Mouse (Mus musculus): ENCODE results near the gene Met. TPM values are rescaled to one million over a fixed set of nuclear protein-coding genes. Genes with fewer than 3 reads are reported as not detected.

Met gene
- polyA plus RNA-seq, 1 experiment from 2014 or later, result 1.9 TPM

GRCm38 (mm10) chr6:17485244-17485643, 21.6 kb downstream of the Met start:
- ATAC-seq (ENCODE audit: low FRiP score) (no peak), DNase-seq (ENCODE audit: low spot score) (no peak)
- Histone ChIP-seq H3K9me3 (ENCODE audit: control insufficient read depth, low read length) (no peaks in the 10 kb centered on the region), H3K4me2 (replicated peaks; ENCODE audit: low read depth, low read length) (no peak overlapping the region), H3K36me3 (ENCODE audit: control insufficient read depth, insufficient read depth, low read length) (no peaks in the 10 kb centered on the region), H3K9ac (ENCODE audit: low read depth, low read length) (no peak overlapping the region), H3K27me3 (ENCODE audit: control insufficient read depth, insufficient read depth, low read length) (no peaks in the 10 kb centered on the region), H3K4me3 (ENCODE audit: low read depth, low read length) (no peak overlapping the region), H3K4me1 (replicated peaks; ENCODE audit: control insufficient read depth, insufficient read depth, low read length) (no peaks in the 10 kb centered on the region), H3K27ac (ENCODE audit: low read depth, low read length) (no peak overlapping the region)
- 88% methylated on average over 5 of the region's 5 CpGs for WGBS

DNA sequence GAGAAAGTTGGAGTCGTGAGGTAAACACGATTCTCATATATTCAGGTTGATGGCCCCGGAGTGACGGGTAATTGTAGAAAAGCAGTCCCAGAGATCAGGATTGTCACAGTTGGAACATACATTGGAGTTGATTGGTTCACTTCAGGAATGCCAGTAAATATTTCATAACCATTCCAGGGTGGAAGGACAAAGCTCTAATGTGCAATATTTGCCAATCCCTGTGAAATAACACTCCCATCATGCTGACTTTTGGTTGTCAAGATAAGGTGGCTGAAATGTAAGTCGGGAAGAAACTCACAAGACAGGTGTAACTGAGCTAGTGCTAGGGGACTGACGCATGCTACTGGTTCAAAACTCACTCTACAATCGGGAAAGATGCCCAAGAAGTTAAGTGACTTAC, 22.2 kb downstream of the Met start:
- Histone ChIP-seq H3K4me1 (replicated peaks; ENCODE audit: control insufficient read depth, insufficient read depth, low read length) (no peaks in the 10 kb centered on the region), H3K9ac (ENCODE audit: low read depth, low read length) (no peak overlapping the region), H3K27ac (ENCODE audit: low read depth, low read length) (no peak overlapping the region), H3K27me3 (ENCODE audit: control insufficient read depth, insufficient read depth, low read length) (no peaks in the 10 kb centered on the region), H3K4me3 (ENCODE audit: low read depth, low read length) (no peak overlapping the region), H3K9me3 (ENCODE audit: control insufficient read depth, low read length) (no peaks in the 10 kb centered on the region), H3K36me3 (ENCODE audit: control insufficient read depth, insufficient read depth, low read length) (no peaks in the 10 kb centered on the region), H3K4me2 (replicated peaks; ENCODE audit: low read depth, low read length) (no peak overlapping the region)
- WGBS, result 96% methylated on average over 7 of the region's 7 CpGs
- DNase-seq (ENCODE audit: low spot score), result no peak
- ATAC-seq (ENCODE audit: low FRiP score), result no peak

GRCm38 (mm10) chr6:17488291-17488817, 24.8 kb downstream of the Met start:
- Histone ChIP-seq H3K4me3 (ENCODE audit: low read depth, low read length) (no peak overlapping the region), H3K9ac (ENCODE audit: low read depth, low read length) (no peak overlapping the region), H3K9me3 (ENCODE audit: control insufficient read depth, low read length) (no peaks in the 10 kb centered on the region), H3K36me3 (ENCODE audit: control insufficient read depth, insufficient read depth, low read length) (no peaks in the 10 kb centered on the region), H3K4me1 (replicated peaks; ENCODE audit: control insufficient read depth, insufficient read depth, low read length) (no peaks in the 10 kb centered on the region), H3K27me3 (ENCODE audit: control insufficient read depth, insufficient read depth, low read length) (no peaks in the 10 kb centered on the region), H3K27ac (ENCODE audit: low read depth, low read length) (no peak overlapping the region), H3K4me2 (replicated peaks; ENCODE audit: low read depth, low read length) (no peak overlapping the region)
- 73% methylated on average over 2 of the region's 2 CpGs for WGBS
- no peak for ATAC-seq (ENCODE audit: low FRiP score)
- DNase-seq (ENCODE audit: low spot score), result no peak

- WGBS, result 63% methylated on average over 2 of the region's 2 CpGs
- no peaks in the 10 kb centered on the region for H3K9me3 ChIP-seq (ENCODE audit: control insufficient read depth, low read length)
Measured at GRCm38 (mm10) chr6:17490786-17491185, 27.2 kb downstream of the Met start.

DNA sequence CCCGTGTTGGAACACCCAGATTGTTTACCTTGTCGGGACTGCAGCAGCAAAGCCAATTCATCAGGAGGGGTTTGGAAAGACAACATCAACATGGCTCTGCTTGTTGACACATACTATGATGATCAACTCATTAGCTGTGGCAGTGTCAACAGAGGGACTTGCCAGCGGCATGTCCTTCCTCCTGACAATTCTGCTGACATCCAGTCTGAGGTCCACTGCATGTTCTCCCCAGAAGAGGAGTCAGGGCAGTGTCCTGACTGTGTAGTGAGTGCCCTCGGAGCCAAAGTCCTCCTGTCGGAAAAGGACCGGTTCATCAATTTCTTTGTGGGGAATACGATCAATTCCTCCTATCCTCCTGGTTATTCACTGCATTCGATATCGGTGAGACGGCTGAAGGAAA, 27.9 kb downstream of the Met start:
- no peak for ATAC-seq (ENCODE audit: low FRiP score)
- WGBS, result 83% methylated on average over 10 of the region's 10 CpGs
- Histone ChIP-seq H3K36me3 (ENCODE audit: control insufficient read depth, insufficient read depth, low read length) (no peaks in the 10 kb centered on the region), H3K9ac (ENCODE audit: low read depth, low read length) (no peak overlapping the region), H3K27ac (ENCODE audit: low read depth, low read length) (no peak overlapping the region), H3K9me3 (ENCODE audit: control insufficient read depth, low read length) (no peaks in the 10 kb centered on the region), H3K4me3 (ENCODE audit: low read depth, low read length) (no peak overlapping the region), H3K27me3 (ENCODE audit: control insufficient read depth, insufficient read depth, low read length) (no peaks in the 10 kb centered on the region), H3K4me2 (replicated peaks; ENCODE audit: low read depth, low read length) (no peak overlapping the region), H3K4me1 (replicated peaks; ENCODE audit: control insufficient read depth, insufficient read depth, low read length) (no peaks in the 10 kb centered on the region)
- no peak for DNase-seq (ENCODE audit: low spot score)

More at GRCm38 (mm10) chr6:17490786-17491185, 27.2 kb downstream of the Met start:
- Histone ChIP-seq H3K4me3 (ENCODE audit: low read depth, low read length) (no peak overlapping the region), H3K27me3 (ENCODE audit: control insufficient read depth, insufficient read depth, low read length) (no peaks in the 10 kb centered on the region), H3K27ac (ENCODE audit: low read depth, low read length) (no peak overlapping the region), H3K4me2 (replicated peaks; ENCODE audit: low read depth, low read length) (no peak overlapping the region), H3K9ac (ENCODE audit: low read depth, low read length) (no peak overlapping the region), H3K36me3 (ENCODE audit: control insufficient read depth, insufficient read depth, low read length) (no peaks in the 10 kb centered on the region), H3K4me1 (replicated peaks; ENCODE audit: control insufficient read depth, insufficient read depth, low read length) (no peaks in the 10 kb centered on the region)
- ATAC-seq (ENCODE audit: low FRiP score) (no peak), DNase-seq (ENCODE audit: low spot score) (no peak)

GRCm38 (mm10) chr6:17492062-17492461, 28.5 kb downstream of the Met start:
- WGBS, result 89% methylated on average over 8 of the region's 8 CpGs
- Histone ChIP-seq H3K9ac (ENCODE audit: low read depth, low read length) (no peak overlapping the region), H3K4me1 (replicated peaks; ENCODE audit: control insufficient read depth, insufficient read depth, low read length) (no peaks in the 10 kb centered on the region), H3K36me3 (ENCODE audit: control insufficient read depth, insufficient read depth, low read length) (no peaks in the 10 kb centered on the region), H3K27me3 (ENCODE audit: control insufficient read depth, insufficient read depth, low read length) (no peaks in the 10 kb centered on the region), H3K4me3 (ENCODE audit: low read depth, low read length) (no peak overlapping the region), H3K9me3 (ENCODE audit: control insufficient read depth, low read length) (no peaks in the 10 kb centered on the region), H3K4me2 (replicated peaks; ENCODE audit: low read depth, low read length) (no peak overlapping the region), H3K27ac (ENCODE audit: low read depth, low read length) (no peak overlapping the region)
- ATAC-seq (ENCODE audit: low FRiP score), result no peak
- DNase-seq (ENCODE audit: low spot score), result no peak

DNA sequence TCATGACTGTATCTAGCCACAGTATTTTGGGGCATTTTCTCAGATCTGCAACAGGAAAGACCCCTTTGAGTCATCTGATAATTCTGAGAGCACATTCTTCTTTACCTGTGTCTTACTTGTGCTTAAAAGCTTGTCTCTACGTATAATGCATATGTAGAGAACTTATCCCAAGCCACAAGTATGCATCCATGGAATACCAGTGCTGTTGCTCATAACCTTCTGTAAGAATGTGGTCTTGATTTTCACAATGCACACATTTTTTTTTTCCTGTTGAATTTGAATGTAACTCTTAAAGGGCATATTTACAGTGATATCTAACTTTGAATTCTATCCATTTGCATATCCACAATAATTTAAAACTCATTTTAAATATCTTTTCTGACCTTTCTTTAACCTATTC, 31.8 kb downstream of the Met start:
- Histone ChIP-seq H3K4me2 (replicated peaks; ENCODE audit: low read depth, low read length) (no peak overlapping the region), H3K36me3 (ENCODE audit: control insufficient read depth, insufficient read depth, low read length) (no peaks in the 10 kb centered on the region), H3K9ac (ENCODE audit: low read depth, low read length) (no peak overlapping the region), H3K4me1 (replicated peaks; ENCODE audit: control insufficient read depth, insufficient read depth, low read length) (no peaks in the 10 kb centered on the region), H3K4me3 (ENCODE audit: low read depth, low read length) (no peak overlapping the region), H3K27me3 (ENCODE audit: control insufficient read depth, insufficient read depth, low read length) (no peaks in the 10 kb centered on the region), H3K27ac (ENCODE audit: low read depth, low read length) (no peak overlapping the region), H3K9me3 (ENCODE audit: control insufficient read depth, low read length) (no peaks in the 10 kb centered on the region)
- 98% methylated on average over 1 of the region's 1 CpGs for WGBS
- ATAC-seq (ENCODE audit: low FRiP score) (no peak), DNase-seq (ENCODE audit: low spot score) (no peak)

- Histone ChIP-seq H3K4me1 (replicated peaks; ENCODE audit: control insufficient read depth, insufficient read depth, low read length) (no peaks in the 10 kb centered on the region), H3K27me3 (ENCODE audit: control insufficient read depth, insufficient read depth, low read length) (no peaks in the 10 kb centered on the region), H3K4me3 (ENCODE audit: low read depth, low read length) (no peak overlapping the region), H3K9me3 (ENCODE audit: control insufficient read depth, low read length) (no peaks in the 10 kb centered on the region), H3K27ac (ENCODE audit: low read depth, low read length) (no peak overlapping the region), H3K9ac (ENCODE audit: low read depth, low read length) (no peak overlapping the region), H3K4me2 (replicated peaks; ENCODE audit: low read depth, low read length) (no peak overlapping the region), H3K36me3 (ENCODE audit: control insufficient read depth, insufficient read depth, low read length) (no peaks in the 10 kb centered on the region)
- 62% methylated on average over 4 of the region's 4 CpGs for WGBS
- DNase-seq (ENCODE audit: low spot score) (no peak), ATAC-seq (ENCODE audit: low FRiP score) (no peak)
Measured at GRCm38 (mm10) chr6:17497366-17497765, 33.8 kb downstream of the Met start.

DNA sequence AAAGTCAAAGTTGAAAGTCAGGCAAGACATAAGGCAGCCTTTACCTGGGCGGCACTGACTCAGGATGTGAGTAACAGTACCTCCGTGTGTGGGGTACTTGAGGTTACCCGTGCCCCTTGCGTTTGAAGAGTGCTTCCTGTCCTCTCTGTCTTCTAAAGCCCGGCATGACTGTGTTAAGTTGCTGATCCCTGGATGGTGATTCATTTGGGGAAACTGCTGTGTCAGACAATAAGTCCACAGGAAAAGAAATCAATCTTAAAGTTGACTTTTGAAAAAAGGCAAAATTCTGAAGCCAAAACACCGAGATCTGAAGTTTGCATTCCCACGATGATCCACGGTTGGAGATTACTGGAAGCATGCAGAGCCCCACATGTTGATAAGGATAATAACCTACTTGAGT, 35.2 kb downstream of the Met start:
- H3K4me3 ChIP-seq (ENCODE audit: low read depth, low read length), result no peak overlapping the region
- H3K9ac ChIP-seq (ENCODE audit: low read depth, low read length), result no peak overlapping the region
- DNase-seq (ENCODE audit: low spot score), result no peak
- ATAC-seq (ENCODE audit: low FRiP score), result no peak
- no peaks in the 10 kb centered on the region for H3K36me3 ChIP-seq (ENCODE audit: control insufficient read depth, insufficient read depth, low read length)
- 82% methylated on average over 8 of the region's 8 CpGs for WGBS
- H3K4me2 ChIP-seq (replicated peaks; ENCODE audit: low read depth, low read length), result no peak overlapping the region
- no peak overlapping the region for H3K27ac ChIP-seq (ENCODE audit: low read depth, low read length)
- H3K9me3 ChIP-seq (ENCODE audit: control insufficient read depth, low read length), result no peaks in the 10 kb centered on the region
- no peaks in the 10 kb centered on the region for H3K4me1 ChIP-seq (replicated peaks; ENCODE audit: control insufficient read depth, insufficient read depth, low read length)
- H3K27me3 ChIP-seq (ENCODE audit: control insufficient read depth, insufficient read depth, low read length), result no peaks in the 10 kb centered on the region
